Mouse (Mus musculus): Measurements from ENCODE around the gene Phox2b.

Phox2b gene

DNA sequence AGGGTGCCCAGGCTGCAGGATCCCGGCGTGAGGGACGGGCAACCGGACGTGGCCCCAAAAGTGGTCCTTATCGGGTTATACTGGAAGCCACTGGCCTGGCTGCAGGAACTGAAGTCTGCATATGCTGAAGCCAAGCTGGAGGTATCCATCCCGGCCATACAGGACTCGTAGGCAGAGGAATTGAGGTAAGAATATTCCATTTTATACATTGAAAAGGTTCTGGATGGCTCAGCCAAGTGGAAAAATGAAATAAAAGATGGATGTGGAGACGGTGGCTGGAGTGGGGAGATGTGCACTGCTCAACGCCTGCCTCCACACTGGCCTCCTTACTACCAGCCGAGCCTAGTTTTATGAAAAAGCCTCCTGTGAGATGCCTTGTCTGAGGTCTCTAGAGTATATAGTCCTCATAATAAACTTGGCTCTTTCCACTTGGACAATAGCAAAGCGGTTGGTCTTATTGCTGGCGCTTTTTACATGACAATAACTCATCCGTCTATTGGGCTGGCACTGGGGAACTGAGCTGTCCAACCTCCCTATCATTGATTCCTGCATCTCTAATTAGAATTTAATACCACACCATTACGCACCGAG is at the start of gene Phox2b:
Gene Phox2b (minus strand): TSS at position 569 of the 591 bp plus-strand sequence.
- in situ Hi-C loops (cut with MboI; ENCODE audit: low pct_unique_long_range_greater_than_20kb in 1 of 2, low sequenced_read_pairs in 2 of 2, unreplicated experiment in 1 of 2), result no loop called here

DNA sequence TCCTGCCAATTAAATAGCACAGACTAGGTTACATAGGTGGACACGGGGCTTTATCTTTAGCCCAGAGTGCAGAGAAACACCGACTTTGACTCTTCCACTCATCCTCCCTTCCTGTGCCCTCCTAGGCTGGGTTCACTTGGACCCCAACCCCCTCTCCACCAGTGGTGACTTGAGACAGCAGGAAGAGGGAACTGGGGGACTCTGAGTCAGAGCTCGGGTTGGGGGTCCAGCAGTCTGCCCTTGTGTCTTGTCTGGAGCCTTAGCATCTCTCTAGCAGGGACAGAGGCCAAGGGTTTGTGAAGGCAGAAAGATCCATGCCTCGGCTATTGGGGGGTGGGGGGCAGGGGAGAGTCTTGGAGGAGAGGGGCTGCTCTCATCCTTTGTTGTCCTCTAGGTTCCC is 43.5 kb upstream of the Phox2b start:
- in situ Hi-C loops (cut with MboI; ENCODE audit: low pct_unique_long_range_greater_than_20kb in 1 of 2, low sequenced_read_pairs in 2 of 2, unreplicated experiment in 1 of 2), result no loop called here

DNA sequence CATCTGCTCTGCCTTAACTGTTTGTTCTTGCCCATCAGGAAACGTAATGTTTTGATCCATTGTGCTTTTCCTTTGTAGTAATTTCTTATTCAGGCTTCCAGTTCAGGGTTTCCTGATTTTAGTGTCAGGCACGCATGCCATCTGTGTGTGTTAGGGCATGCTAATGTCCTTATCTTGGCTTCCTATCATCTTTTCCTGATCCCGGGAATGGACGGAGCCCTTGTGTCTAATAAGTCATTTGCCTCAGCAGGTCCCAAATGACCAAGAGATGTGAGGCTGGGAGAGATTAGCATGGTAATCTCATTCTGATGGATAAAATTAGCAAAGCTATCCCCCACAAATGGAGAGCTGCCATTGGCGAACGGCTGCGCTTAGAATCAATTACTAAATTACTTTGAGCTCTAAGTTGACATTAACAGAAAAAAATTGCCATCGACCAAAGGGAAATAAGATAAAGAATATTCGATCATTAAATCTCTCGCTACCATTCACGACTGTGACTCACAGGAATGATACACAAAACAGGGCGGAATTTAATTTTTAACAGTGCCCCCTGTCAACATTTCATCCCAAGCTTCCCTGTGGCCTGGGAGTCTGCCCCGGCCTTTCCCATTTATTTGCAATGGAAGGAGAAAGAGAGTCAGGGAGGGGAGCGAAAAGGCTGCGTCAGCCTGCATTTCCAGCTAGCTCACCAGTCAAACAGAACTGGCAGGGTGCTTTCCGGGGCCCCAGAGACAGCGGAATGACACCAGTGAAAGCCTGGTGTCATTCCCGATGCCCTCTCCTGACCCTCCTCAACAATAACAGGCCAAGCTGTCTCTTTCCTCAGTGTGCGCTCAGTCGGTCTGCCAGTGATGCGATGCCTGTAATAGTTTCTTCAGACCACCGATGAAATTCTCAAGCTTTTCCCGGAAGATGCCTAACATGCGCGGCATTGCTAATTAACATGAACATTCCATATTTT is 40.2 kb upstream of the Phox2b start:
- in situ Hi-C loops (cut with MboI; ENCODE audit: low pct_unique_long_range_greater_than_20kb in 1 of 2, low sequenced_read_pairs in 2 of 2, unreplicated experiment in 1 of 2), result no loop called here

DNA sequence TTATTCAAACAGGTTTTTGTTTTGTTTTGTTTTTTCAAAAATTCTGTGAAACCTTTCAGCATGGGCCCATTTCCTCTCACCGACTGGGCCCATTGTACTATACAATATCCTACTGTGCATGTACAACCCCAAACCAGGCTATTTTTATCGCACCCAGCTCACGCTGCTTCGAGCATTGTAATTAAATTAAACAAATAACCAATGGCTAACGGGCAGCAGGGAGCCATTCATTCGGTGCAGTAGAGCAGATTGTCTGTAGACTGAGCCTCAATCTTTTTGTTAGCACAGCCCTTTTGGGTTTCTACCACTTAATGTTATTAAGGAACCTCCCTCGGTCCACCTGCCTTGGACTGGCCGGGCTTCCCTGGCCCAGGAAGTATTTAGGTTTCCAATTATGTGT is 39.5 kb upstream of the Phox2b start:
- in situ Hi-C loops (cut with MboI; ENCODE audit: low pct_unique_long_range_greater_than_20kb in 1 of 2, low sequenced_read_pairs in 2 of 2, unreplicated experiment in 1 of 2), result no loop called here

DNA sequence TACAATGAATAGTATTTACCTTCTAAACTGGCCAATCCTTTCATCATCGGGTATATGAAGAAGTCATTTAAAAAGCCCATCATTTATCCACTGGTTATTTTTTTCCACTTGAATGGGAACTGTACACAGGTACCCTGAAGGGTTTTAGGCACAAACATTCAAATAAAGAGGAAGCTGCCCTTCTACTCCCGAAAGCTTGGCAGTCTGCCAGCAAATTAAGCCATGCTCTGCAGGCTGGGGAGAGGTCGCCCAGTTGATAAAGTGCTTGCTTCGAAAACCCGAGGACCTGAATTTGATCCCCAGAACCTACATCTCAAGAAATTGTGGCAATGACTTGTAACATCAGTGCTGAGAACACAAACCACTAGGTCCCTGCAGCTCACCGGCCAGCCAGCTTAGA is 35.6 kb upstream of the Phox2b start:
- in situ Hi-C loops (cut with MboI; ENCODE audit: low pct_unique_long_range_greater_than_20kb in 1 of 2, low sequenced_read_pairs in 2 of 2, unreplicated experiment in 1 of 2), result no loop called here

DNA sequence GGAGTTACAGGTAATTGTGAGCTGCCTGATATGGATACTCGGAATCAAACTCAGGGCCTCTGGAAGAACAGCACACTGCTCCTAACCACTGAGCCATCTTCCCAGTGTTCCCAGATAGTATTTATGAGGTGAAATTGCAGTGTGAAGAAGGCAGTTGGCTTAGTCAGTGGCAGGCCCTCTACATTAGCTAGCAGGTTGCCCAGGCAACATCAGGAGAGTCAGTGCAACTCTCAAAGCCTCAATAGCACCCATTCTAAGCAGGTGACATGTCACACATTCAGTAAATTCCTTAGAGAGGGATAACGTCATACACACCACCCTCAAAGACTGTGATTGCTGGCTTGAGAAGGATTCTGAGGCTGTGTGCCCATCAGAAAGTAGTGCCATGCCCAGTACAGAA is 32.6 kb upstream of the Phox2b start:
- in situ Hi-C loops (cut with MboI; ENCODE audit: low pct_unique_long_range_greater_than_20kb in 1 of 2, low sequenced_read_pairs in 2 of 2, unreplicated experiment in 1 of 2), result no loop called here

DNA sequence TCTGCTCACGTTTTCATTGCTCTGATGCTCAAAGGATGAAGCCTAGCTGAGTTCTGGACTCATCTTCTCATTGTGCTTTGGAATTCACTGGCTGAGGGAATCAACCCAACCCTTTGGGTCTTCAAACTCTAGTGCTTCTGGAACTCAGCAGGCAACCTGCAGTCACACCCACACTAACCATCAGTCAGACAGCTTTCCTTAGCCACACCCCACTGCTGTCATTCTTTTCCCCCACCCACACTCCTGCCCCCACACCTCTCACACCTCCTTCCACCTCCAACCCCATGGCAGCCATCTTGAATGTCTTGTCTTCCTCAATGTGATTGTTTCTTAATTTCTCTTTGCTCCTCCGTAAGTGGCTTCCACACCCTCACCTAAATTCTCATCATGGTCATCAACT is 7.2 kb upstream of the Phox2b start:
- in situ Hi-C loops (cut with MboI; ENCODE audit: low pct_unique_long_range_greater_than_20kb in 1 of 2, low sequenced_read_pairs in 2 of 2, unreplicated experiment in 1 of 2), result no loop called here

DNA sequence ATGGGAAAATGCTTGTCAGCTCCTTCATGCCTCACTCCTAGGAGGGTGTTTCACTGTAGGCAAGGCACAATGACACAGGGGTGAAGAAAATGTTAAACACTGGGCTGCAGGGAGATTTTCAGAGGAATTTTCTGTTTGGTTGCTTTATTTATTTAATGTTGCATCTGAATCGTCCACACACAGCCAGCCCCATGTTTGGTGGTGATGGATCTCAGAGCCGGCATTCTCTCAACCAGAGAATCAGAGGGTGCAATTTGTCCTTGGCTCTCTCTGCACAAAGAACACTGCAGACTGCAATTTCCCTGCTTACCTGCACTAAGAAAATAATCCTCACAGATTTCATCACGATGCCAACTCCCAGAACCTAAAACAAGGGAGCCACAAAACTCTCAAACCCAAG is 3.9 kb upstream of the Phox2b start:
- in situ Hi-C loops (cut with MboI; ENCODE audit: low pct_unique_long_range_greater_than_20kb in 1 of 2, low sequenced_read_pairs in 2 of 2, unreplicated experiment in 1 of 2), result no loop called here

DNA sequence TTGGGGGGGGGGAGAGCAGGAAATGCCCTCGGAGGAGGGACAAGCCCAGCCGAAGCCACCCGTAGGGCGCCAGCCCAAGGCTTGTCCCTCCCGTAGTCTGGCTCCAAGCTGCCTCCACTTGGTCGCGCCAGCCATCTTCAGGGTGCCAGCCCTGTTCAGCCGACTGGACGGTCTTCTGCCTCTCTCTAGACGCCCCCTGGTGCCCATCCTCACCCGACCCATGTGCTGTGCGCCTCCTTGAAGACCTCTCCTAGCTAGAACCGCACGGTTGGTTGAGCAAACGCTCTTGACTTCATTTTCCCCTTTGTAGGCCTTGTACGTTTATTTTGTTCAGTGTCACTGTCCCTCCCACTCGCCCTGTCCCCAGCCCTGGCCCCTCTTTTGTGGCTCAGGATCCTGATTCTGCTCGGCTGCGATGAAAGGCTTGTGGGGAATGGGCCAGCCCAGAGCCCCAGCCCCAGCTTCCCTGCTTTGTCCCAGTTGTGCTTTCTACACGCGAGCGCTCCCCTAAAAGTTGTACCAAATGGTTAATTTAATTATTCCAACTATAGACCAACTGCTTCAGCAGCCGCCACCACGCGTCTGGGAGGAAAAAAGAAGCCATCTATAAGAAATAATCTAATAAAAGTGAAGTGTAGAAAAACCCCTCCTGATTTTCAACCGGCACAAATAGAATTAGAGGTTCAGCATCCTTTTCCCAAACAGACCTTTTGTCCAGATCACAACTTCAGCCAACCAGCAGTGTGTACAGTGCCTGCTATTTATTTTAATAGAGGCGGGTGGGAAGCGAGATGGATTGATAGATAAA is 2.9 kb upstream of the Phox2b start:
- in situ Hi-C loops (cut with MboI; ENCODE audit: low pct_unique_long_range_greater_than_20kb in 1 of 2, low sequenced_read_pairs in 2 of 2, unreplicated experiment in 1 of 2), result no loop called here

DNA sequence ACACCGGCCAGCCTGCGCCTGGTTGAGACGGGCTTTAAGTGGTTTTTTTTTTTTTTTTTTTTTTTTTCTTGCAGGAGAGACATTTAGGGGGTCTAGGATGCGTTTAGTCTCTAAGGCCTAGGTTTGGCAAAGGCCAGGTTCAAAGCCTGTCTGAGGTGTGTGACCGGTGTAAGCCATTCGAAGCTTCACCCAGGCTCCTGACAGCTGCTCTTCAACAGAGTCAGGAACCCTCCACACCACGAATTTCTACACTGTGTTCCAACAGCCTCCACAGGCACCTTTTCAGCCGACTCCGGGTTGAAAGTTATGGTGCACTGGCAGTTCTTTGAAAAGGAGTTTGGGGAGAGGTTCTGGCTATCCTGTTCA is 2.3 kb upstream of the Phox2b start:
- in situ Hi-C loops (cut with MboI; ENCODE audit: low pct_unique_long_range_greater_than_20kb in 1 of 2, low sequenced_read_pairs in 2 of 2, unreplicated experiment in 1 of 2), result no loop called here

DNA sequence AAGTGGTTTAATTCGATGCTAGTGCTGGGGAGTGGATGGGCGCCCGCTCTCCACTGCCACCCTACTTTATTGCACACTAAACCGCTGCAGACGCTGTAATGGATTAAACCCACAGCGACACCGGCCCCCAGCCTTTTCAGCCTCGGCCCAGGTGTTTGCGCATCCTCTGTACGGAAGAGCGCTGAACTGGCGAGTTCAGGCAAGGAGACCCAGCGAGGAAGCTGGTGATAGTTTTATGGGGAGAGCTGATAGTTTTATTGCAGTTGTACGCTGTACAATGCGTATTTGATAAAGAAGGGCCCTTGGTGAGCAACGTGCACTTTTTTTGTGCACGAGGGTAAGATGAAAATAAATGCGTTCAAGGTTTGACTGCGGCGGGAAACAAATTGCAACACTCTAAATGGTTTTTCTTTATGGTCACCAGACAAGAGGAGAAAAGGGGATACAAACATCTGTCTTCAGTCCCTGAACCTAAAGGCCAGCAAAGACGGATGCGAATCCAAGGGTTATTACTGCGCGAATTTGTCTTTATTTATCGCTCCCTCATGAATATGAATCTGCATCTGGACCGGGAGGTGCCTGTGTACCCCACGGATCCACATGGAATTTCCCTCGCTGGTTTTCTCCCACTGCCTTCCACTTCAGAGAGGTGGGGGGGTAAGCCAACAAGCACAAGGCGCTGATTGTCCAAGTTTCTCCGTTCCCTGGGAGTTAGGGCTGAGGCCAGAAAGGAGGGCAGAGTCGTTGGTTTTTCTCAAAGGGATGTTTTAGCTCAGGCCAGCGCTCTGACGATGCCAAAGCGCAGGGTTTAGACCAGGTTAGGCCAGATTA is 1.7 kb upstream of the Phox2b start:
- in situ Hi-C loops (cut with MboI; ENCODE audit: low pct_unique_long_range_greater_than_20kb in 1 of 2, low sequenced_read_pairs in 2 of 2, unreplicated experiment in 1 of 2), result no loop called here

DNA sequence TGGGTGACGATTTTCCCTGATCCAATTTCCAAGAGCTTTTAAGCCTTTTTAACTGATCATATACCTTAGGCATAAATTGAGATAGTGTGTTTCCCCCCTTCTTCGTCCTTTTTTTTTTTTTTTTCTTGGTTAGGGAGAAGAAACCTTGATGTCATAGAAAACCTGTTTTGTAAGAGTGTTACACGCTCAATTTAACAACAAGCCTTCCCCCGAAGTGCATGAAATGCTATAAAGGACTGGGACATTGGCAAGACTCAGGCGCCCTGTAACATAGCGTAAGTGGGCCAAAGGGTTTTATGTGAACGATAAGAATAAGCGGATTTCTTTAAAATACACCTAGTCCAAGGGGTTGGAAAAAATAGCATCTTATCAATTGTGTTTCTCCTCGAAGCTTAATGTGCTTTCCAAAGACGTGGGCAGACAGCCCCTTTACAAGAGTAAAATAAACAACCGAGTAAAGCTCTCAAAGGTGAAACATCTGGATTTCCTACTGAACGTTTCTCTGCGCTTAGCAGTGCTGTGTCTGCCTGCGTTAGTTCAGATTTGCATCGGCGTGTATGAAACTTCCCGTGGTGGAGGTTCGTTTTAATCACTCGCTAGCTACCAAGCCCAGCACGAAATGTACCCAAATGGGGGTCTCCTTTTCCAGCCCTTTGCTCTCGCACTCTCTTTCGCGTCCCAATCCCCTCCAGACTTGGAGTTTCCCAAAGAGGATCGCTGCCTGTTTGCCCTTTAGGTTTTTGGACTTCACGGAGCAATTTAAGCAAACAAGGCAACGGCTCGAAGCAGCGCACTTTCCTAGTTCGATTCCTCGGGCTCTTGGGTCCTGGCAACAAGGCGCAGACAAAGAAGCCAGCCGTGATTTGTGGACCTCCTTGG is 531 bp upstream of the Phox2b start:
- in situ Hi-C loops (cut with MboI; ENCODE audit: low pct_unique_long_range_greater_than_20kb in 1 of 2, low sequenced_read_pairs in 2 of 2, unreplicated experiment in 1 of 2), result no loop called here

DNA sequence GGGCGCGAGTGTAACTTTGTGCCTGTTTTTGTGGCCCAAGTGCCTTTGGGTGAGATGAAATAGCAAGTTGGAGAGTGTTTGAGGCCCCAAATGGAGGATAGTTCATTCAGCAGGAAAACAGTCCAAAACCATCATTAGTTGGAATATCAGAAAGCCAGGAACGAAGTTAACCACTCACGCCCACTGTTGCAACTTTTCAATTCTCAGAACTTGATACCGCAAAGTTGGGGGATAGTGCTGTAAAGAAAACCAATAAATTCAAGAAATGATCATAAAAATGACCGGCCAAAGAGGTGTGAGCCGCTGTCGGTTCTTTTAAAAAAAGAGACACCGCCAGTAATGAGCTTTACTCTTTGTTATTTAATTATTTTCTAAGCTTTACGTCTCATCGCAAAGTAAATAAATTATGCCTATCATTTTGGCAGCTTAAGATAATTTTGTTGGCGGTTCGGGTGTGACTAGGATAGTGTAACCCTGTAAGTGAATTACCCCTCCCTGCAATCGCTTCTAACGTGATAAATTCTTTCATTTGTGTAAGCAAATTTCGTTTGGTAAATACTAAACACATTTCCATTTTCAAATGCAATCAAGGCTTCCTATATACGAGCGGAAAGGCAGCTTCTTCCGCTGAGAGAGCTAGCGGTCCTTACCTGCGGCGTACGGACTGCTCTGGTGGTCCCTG is 909 bp downstream of the Phox2b start:
- in situ Hi-C loops (cut with MboI; ENCODE audit: low pct_unique_long_range_greater_than_20kb in 1 of 2, low sequenced_read_pairs in 2 of 2, unreplicated experiment in 1 of 2), result no loop called here

DNA sequence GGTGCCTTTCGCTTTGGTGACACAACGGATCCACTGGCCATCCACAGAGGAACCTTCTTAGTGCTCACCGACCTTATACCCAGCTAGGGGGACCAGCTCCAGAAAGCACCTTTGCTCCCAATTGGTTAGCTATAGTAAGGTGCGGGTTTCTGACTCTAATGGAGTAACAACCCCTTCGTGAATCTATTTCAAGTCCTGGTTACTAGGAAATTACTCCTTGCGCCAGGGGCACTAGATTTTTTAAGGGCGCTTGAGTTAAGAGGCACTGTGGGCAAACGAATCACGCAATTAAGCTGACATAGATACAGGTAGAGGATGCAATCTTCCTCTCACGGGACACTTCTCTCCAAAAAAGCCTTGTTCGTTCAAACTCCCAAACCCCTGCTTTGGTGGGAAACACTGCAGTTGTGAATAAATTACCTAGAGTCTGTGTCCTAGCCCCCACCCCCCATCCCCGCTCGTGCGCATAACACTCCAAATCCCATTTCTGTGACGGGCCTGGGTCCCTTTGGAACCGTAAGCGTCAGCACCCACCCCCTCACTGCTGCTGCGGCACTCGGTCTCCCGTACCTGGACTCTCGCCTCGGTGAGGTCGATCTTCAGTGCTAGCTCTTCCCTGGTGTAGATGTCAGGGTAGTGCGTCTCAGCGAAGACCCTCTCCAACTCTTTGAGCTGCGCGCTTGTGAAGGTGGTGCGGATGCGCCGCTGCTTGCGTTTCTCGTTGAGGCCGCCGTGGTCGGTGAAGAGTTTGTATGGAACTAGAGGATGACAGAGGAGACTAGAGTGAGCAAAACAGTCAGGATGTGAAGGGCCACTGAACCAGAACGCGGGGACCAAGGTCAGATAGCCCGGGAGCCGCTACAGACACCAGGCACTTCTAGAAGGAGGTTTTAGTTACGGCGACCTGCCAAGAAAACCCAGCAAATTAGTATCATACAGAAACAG is 1.7 kb downstream of the Phox2b start:
- in situ Hi-C loops (cut with MboI; ENCODE audit: low pct_unique_long_range_greater_than_20kb in 1 of 2, low sequenced_read_pairs in 2 of 2, unreplicated experiment in 1 of 2), result no loop called here

DNA sequence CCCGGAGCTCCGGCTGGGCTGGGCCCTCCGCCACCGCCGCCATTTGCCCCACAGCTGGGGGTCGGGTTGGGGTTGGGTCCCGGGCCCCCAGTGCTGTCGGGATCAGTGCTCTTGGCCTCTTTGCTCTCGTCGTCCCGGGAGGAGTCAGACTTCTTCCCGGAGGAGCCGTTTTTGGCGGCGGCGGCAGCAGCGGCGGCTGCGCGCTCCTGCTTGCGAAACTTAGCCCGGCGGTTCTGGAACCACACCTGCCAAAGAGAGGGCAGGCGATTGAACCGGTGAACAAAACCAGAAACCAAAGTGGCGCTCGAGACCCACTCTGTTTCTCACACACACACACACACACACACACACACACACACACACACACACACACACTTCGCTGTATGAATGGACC is 2.7 kb downstream of the Phox2b start:
- in situ Hi-C loops (cut with MboI; ENCODE audit: low pct_unique_long_range_greater_than_20kb in 1 of 2, low sequenced_read_pairs in 2 of 2, unreplicated experiment in 1 of 2), result no loop called here

DNA sequence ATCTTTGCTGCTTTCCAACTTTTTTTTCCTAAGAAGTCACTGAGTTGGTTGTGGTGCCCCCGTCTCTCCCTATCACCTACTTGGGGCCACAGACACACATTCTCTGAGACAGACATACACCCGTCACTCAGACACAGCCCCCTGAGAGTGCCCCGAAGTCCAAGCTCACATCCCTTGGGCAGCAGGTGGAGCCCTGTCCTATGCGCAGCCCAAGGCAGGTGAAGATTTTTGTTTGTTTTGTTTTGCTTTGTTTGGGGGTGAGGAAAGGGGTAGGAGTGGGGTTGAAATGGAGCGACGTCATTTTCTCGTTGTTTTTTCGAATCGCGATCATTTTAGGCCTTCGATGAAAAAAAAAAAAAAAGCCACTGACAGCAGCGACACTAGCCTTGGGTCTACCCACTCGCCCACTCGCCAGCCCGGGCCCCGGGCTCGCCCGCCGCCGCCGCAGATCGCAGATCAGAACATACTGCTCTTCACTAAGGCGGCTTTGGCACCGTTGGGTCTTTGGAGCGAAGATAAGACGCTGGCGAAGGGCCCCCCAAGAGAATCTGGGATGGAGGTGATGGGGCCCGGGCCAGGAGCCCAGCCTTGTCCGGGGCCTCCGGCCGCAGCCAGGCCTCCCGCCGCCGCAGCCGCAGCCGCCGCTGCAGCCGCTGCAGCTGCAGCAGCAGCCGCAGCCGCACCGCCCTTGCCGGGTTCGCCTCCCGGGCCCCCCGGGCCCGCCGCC is 3.3 kb downstream of the Phox2b start:
- in situ Hi-C loops (cut with MboI; ENCODE audit: low pct_unique_long_range_greater_than_20kb in 1 of 2, low sequenced_read_pairs in 2 of 2, unreplicated experiment in 1 of 2), result no loop called here

Data from mouse embryonic stem cell (cell line).